Mouse (Mus musculus) ES-Bruce4 (cell line): ENCODE results near the gene Fbxl19.

ENCODE experiments used
- CTCF ChIP-seq: IDR thresholded peaks from one replicate; pipeline ENCODE4 v1.8.1; 2011; ENCODE audit warnings: low read depth, low read length
- POLR2A ChIP-seq: IDR thresholded peaks from one replicate; pipeline ENCODE4 v1.8.1; 2011; ENCODE audit warnings: low read length; ENCODE audit not compliant: insufficient read depth

- TF ChIP-seq POLR2A (no peak), CTCF (no peak)
Observed at GRCm38 (mm10) chr7:127704598-127704997, 39.7 kb upstream of the Fbxl19 start.
